Mouse (Mus musculus) midbrain, embryonic 12.5 days (tissue): ENCODE measurements around the gene Prr19. TPM values are rescaled to one million over a fixed set of nuclear protein-coding genes. Genes with fewer than 3 reads are reported as not detected.

Experiments used
- ATAC-seq: fragments of 200-750 bp; cut with Nextera tagmentation; 2 replicates; pipeline ENCODE4 v1.8.0; 2017; ENCODE audit warnings: low read depth, moderate TSS enrichment, moderate library complexity; ENCODE audit not compliant: low FRiP score
- H3K27ac ChIP-seq: fragments of 300-500 bp; sonication (generic); replicated peaks from 2 replicates; pipeline ENCODE4 v1.5.1; 2016; ENCODE audit warnings: mild to moderate bottlenecking
- H3K27me3 ChIP-seq: fragments of 300-500 bp; sonication (generic); 2 replicates; pipeline ENCODE4 v1.6.1; 2016; ENCODE audit warnings: mild to moderate bottlenecking
- H3K36me3 ChIP-seq: fragments of 300-500 bp; sonication (generic); 2 replicates; pipeline ENCODE4 v1.6.1; 2016
- H3K4me1 ChIP-seq: fragments of 300-500 bp; sonication (generic); 2 replicates; pipeline ENCODE4 v1.6.1; 2016
- H3K4me2 ChIP-seq: fragments of 300-500 bp; sonication (generic); replicated peaks from 2 replicates; pipeline ENCODE4 v1.6.1; 2016; ENCODE audit warnings: mild to moderate bottlenecking, moderate library complexity
- H3K4me3 ChIP-seq: fragments of 300-500 bp; sonication (generic); 2 replicates; pipeline ENCODE4 v1.5.1; 2016; ENCODE audit warnings: mild to moderate bottlenecking
- H3K9ac ChIP-seq: fragments of 300-500 bp; sonication (generic); replicated peaks from 2 replicates; pipeline ENCODE4 v1.6.1; 2016; ENCODE audit warnings: mild to moderate bottlenecking, moderate library complexity
- H3K9me3 ChIP-seq: fragments of 300-500 bp; sonication (generic); 2 replicates; pipeline ENCODE4 v1.6.1; 2016; ENCODE audit warnings: mild to moderate bottlenecking
- WGBS: fragments of 180-500 bp; shearing (Covaris S2); methylation state at CpG from one replicate; pipeline ENCODE4 v1.1.7; 2016; 5-methylcytosine and 5-hydroxymethylcytosine counted together
- polyA plus RNA-seq: library from polyadenylated mRNA; unstranded; fragments of >200 nt; fragmentation: Nextera tagmentation; extraction: Ambion mirVana; gene quantifications from 2 replicates; pipeline ENCODE4 v1.2.1, GENCODE M21; 2016

Gene Prr19
- polyA plus RNA-seq, 1 experiment from 2014 or later, result 1.3 TPM

- no peak for ATAC-seq
- Histone ChIP-seq H3K4me2 (peak overlapping the region; percentile 81), H3K27ac (no peak overlapping the region), H3K4me1 (peaks cover 24% of the 10 kb centered on the region), H3K9ac (peak overlapping the region; percentile 87), H3K9me3 (no peaks in the 10 kb centered on the region), H3K4me3 (peak overlapping the region; percentile 87; the same call in 1 of the 2 replicates), H3K36me3 (peaks cover 21% of the 10 kb centered on the region), H3K27me3 (peaks cover 5% of the 10 kb centered on the region; the same call in 1 of the 2 replicates)
- WGBS, result 84% methylated on average over 8 of the region's 8 CpGs
Measured at GRCm38 (mm10) chr7:25269545-25270271, 31.5 kb upstream of the Prr19 start.

- 88% methylated on average over 35 of the region's 35 CpGs for WGBS
- Histone ChIP-seq H3K27ac (no peak overlapping the region), H3K9ac (no peak overlapping the region), H3K4me3 (no peak overlapping the region), H3K27me3 (no peaks in the 10 kb centered on the region), H3K9me3 (no peaks in the 10 kb centered on the region), H3K36me3 (peaks cover 21% of the 10 kb centered on the region), H3K4me2 (no peak overlapping the region), H3K4me1 (peaks cover 31% of the 10 kb centered on the region)
- ATAC-seq, result no peak
Measured at GRCm38 (mm10) chr7:25270652-25271633, 30.3 kb upstream of the Prr19 start.

GRCm38 (mm10) chr7:25271651-25272444 is 29.4 kb upstream of the Prr19 start:
- no peak overlapping the region for H3K9ac ChIP-seq
- no peak for ATAC-seq
- no peaks in the 10 kb centered on the region for H3K27me3 ChIP-seq
- H3K36me3 ChIP-seq, result peaks cover 21% of the 10 kb centered on the region
- no peak overlapping the region for H3K27ac ChIP-seq
- WGBS, result 90% methylated on average over 30 of the region's 30 CpGs
- H3K4me1 ChIP-seq, result peaks cover 36% of the 10 kb centered on the region
- H3K4me2 ChIP-seq, result no peak overlapping the region
- no peaks in the 10 kb centered on the region for H3K9me3 ChIP-seq
- H3K4me3 ChIP-seq, result no peak overlapping the region

GRCm38 (mm10) chr7:25272445-25273258 is 28.6 kb upstream of the Prr19 start:
- 89% methylated on average over 38 of the region's 38 CpGs for WGBS
- ATAC-seq, result no peak
- Histone ChIP-seq H3K4me3 (no peak overlapping the region), H3K36me3 (peaks cover 21% of the 10 kb centered on the region), H3K4me2 (no peak overlapping the region), H3K27ac (no peak overlapping the region), H3K9ac (no peak overlapping the region), H3K9me3 (no peaks in the 10 kb centered on the region), H3K4me1 (peaks cover 40% of the 10 kb centered on the region), H3K27me3 (no peaks in the 10 kb centered on the region)

- Histone ChIP-seq H3K27ac (no peak overlapping the region), H3K4me2 (no peak overlapping the region), H3K27me3 (no peaks in the 10 kb centered on the region), H3K9me3 (no peaks in the 10 kb centered on the region), H3K9ac (peak overlapping the region; percentile 25; the same call in 1 of the 2 replicates), H3K36me3 (peaks cover 21% of the 10 kb centered on the region), H3K4me3 (no peak overlapping the region), H3K4me1 (peaks cover 44% of the 10 kb centered on the region)
- ATAC-seq, result no peak
- 92% methylated on average over 22 of the region's 22 CpGs for WGBS
Measured at GRCm38 (mm10) chr7:25273259-25274241, 27.7 kb upstream of the Prr19 start.

GRCm38 (mm10) chr7:25274571-25274970 is 26.6 kb upstream of the Prr19 start:
- WGBS, result 62% methylated on average over 5 of the region's 5 CpGs
- peak overlapping the region; percentile 25 for H3K9ac ChIP-seq
- no peak overlapping the region for H3K27ac ChIP-seq

GRCm38 (mm10) chr7:25274996-25275395 is 26.2 kb upstream of the Prr19 start:
- Histone ChIP-seq H3K9ac (peak overlapping the region; percentile 25; the same call in 1 of the 2 replicates), H3K27me3 (no peaks in the 10 kb centered on the region), H3K4me3 (no peak overlapping the region), H3K36me3 (peaks cover 21% of the 10 kb centered on the region), H3K4me2 (no peak overlapping the region), H3K9me3 (no peaks in the 10 kb centered on the region), H3K4me1 (peaks cover 35% of the 10 kb centered on the region), H3K27ac (no peak overlapping the region)
- ATAC-seq, result no peak
- 87% methylated on average over 3 of the region's 3 CpGs for WGBS

More at GRCm38 (mm10) chr7:25274571-25274970, 26.6 kb upstream of the Prr19 start:
- Histone ChIP-seq H3K4me1 (peaks cover 35% of the 10 kb centered on the region), H3K4me2 (no peak overlapping the region), H3K4me3 (no peak overlapping the region), H3K36me3 (peaks cover 21% of the 10 kb centered on the region), H3K27me3 (no peaks in the 10 kb centered on the region), H3K9me3 (no peaks in the 10 kb centered on the region)
- no peak for ATAC-seq

GRCm38 (mm10) chr7:25275555-25276298 is 25.5 kb upstream of the Prr19 start:
- ATAC-seq, result no peak
- Histone ChIP-seq H3K4me2 (no peak overlapping the region), H3K36me3 (peaks cover 21% of the 10 kb centered on the region), H3K9me3 (no peaks in the 10 kb centered on the region), H3K27ac (no peak overlapping the region), H3K4me3 (no peak overlapping the region), H3K9ac (no peak overlapping the region; the same call in 1 of the 2 replicates), H3K4me1 (peaks cover 41% of the 10 kb centered on the region), H3K27me3 (no peaks in the 10 kb centered on the region)
- WGBS, result 57% methylated on average over 9 of the region's 9 CpGs

GRCm38 (mm10) chr7:25277405-25277804 is 23.8 kb upstream of the Prr19 start:
- Histone ChIP-seq H3K27me3 (no peaks in the 10 kb centered on the region), H3K27ac (peak overlapping the region; percentile 99), H3K36me3 (peaks cover 13% of the 10 kb centered on the region), H3K4me3 (peak overlapping the region; percentile 62; the same call in 1 of the 2 replicates), H3K9ac (peak overlapping the region; percentile 84), H3K4me2 (peak overlapping the region; percentile 94), H3K9me3 (no peaks in the 10 kb centered on the region), H3K4me1 (peaks cover 52% of the 10 kb centered on the region)
- 89% methylated on average over 4 of the region's 4 CpGs for WGBS
- ATAC-seq, result no peak
